Mouse (Mus musculus) heart, embryonic 16.5 days (tissue): ENCODE results near the gene Exoc3l4. TPM values are rescaled to one million over a fixed set of nuclear protein-coding genes. Genes with fewer than 3 reads are reported as not detected.

Source experiments
- ATAC-seq: fragments of 200-750 bp; cut with Nextera tagmentation; replicated peaks from 2 replicates; pipeline ENCODE4 v1.8.0; 2017; ENCODE audit warnings: moderate number of reproducible peaks; ENCODE audit not compliant: insufficient read depth, low FRiP score; ENCODE audit errors: extremely low read depth
- H3K27ac ChIP-seq: fragments of 300-500 bp; sonication (generic); 2 replicates; pipeline ENCODE4 v1.5.1; 2014; ENCODE audit warnings: mild to moderate bottlenecking, low read length, control low read depth, moderate library complexity
- H3K27me3 ChIP-seq: fragments of 300-500 bp; sonication (generic); 2 replicates; pipeline ENCODE4 v1.6.1; 2014; ENCODE audit warnings: low read length, mixed read lengths; ENCODE audit not compliant: control insufficient read depth, insufficient read depth
- H3K36me3 ChIP-seq: fragments of 300-500 bp; sonication (generic); 2 replicates; pipeline ENCODE4 v1.6.1; 2014; ENCODE audit not compliant: control insufficient read depth, insufficient read depth
- H3K4me1 ChIP-seq: fragments of 300-500 bp; sonication (generic); 2 replicates; pipeline ENCODE4 v1.6.1; 2014; ENCODE audit warnings: low read length, mixed read lengths; ENCODE audit not compliant: control insufficient read depth, insufficient read depth
- H3K4me2 ChIP-seq: fragments of 300-500 bp; sonication (generic); 2 replicates; pipeline ENCODE4 v1.6.1; 2014; ENCODE audit warnings: low read depth, mild to moderate bottlenecking, control low read depth, low read length
- H3K4me3 ChIP-seq: fragments of 300-500 bp; sonication (generic); 2 replicates; pipeline ENCODE4 v1.5.1; 2014; ENCODE audit warnings: mild to moderate bottlenecking, control low read depth, low read length
- H3K9ac ChIP-seq: fragments of 300-500 bp; sonication (generic); 2 replicates; pipeline ENCODE4 v1.6.1; 2014; ENCODE audit warnings: low read length, control low read depth
- H3K9me3 ChIP-seq: fragments of 300-500 bp; sonication (generic); replicated peaks from 2 replicates; pipeline ENCODE4 v1.6.1; 2016; ENCODE audit warnings: low read length; ENCODE audit not compliant: control insufficient read depth
- WGBS: fragments of 180-500 bp; shearing (Covaris S2); extraction: QIAGEN DNeasy Blood & Tissue Kit; methylation state at CpG from one replicate; pipeline ENCODE4 v1.1.7; 2014; 5-methylcytosine and 5-hydroxymethylcytosine counted together
- polyA plus RNA-seq: library from polyadenylated mRNA; unstranded; fragments of >200 nt; fragmentation: Nextera tagmentation; extraction: Ambion mirVana; gene quantifications from 2 replicates; pipeline ENCODE4 v1.2.1, GENCODE M21; 2015

The Exoc3l4 gene
- polyA plus RNA-seq, 1 experiment from 2014 or later, result 14.9 TPM

- Histone ChIP-seq H3K4me1 (no peaks in the 10 kb centered on the region), H3K27ac (no peak overlapping the region), H3K4me3 (no peak overlapping the region), H3K4me2 (no peak overlapping the region), H3K27me3 (0 out of 2 replicates have a peak, but pooled peaks cover 4% of the 10 kb centered on the region), H3K9ac (no peak overlapping the region), H3K9me3 (no peaks in the 10 kb centered on the region), H3K36me3 (no peaks in the 10 kb centered on the region)
- 0 out of 2 replicates have a peak, but pooled peaks have one; percentile 32 for ATAC-seq
- WGBS, result 9% methylated on average over 8 of the region's 8 CpGs
Measured at GRCm38 (mm10) chr12:111469507-111469906, 52.7 kb downstream of the Exoc3l4 start.

GRCm38 (mm10) chr12:111471119-111471518 lies 54.3 kb downstream of the Exoc3l4 start:
- Histone ChIP-seq H3K27ac (no peak overlapping the region; the same call in 1 of the 2 replicates), H3K4me3 (no peak overlapping the region), H3K36me3 (no peaks in the 10 kb centered on the region), H3K9me3 (no peaks in the 10 kb centered on the region), H3K4me2 (no peak overlapping the region), H3K4me1 (peaks cover 4% of the 10 kb centered on the region), H3K9ac (no peak overlapping the region), H3K27me3 (0 out of 2 replicates have a peak, but pooled peaks cover 4% of the 10 kb centered on the region)
- ATAC-seq, result no peak
- 56% methylated on average over 1 of the region's 1 CpGs for WGBS

- H3K27me3 ChIP-seq, result 0 out of 2 replicates have a peak, but pooled peaks cover 4% of the 10 kb centered on the region
- ATAC-seq, result no peak
- no peaks in the 10 kb centered on the region for H3K9me3 ChIP-seq
- WGBS, result 61% methylated on average over 3 of the region's 3 CpGs
- H3K27ac ChIP-seq, result peak overlapping the region; percentile 25; the same call in 1 of the 2 replicates
- H3K36me3 ChIP-seq, result no peaks in the 10 kb centered on the region
- H3K9ac ChIP-seq, result no peak overlapping the region
- no peak overlapping the region for H3K4me3 ChIP-seq
- no peak overlapping the region for H3K4me2 ChIP-seq
- peaks cover 4% of the 10 kb centered on the region for H3K4me1 ChIP-seq
Measured at GRCm38 (mm10) chr12:111471721-111472120, 54.9 kb downstream of the Exoc3l4 start.

- WGBS, result 77% methylated on average over 5 of the region's 5 CpGs
Measured at GRCm38 (mm10) chr12:111472886-111473285, 56.1 kb downstream of the Exoc3l4 start.

GRCm38 (mm10) chr12:111474384-111474783 lies 57.6 kb downstream of the Exoc3l4 start:
- 89% methylated on average over 3 of the region's 3 CpGs for WGBS
- ATAC-seq, result peak; percentile 6; the same call in 1 of the 2 replicates
- peaks cover 4% of the 10 kb centered on the region for H3K4me1 ChIP-seq

More at GRCm38 (mm10) chr12:111472886-111473285, 56.1 kb downstream of the Exoc3l4 start:
- Histone ChIP-seq H3K4me3 (no peak overlapping the region), H3K4me1 (peaks cover 4% of the 10 kb centered on the region), H3K9ac (no peak overlapping the region), H3K27me3 (0 out of 2 replicates have a peak, but pooled peaks cover 4% of the 10 kb centered on the region), H3K27ac (peak overlapping the region; percentile 0; the same call in 1 of the 2 replicates), H3K9me3 (no peaks in the 10 kb centered on the region), H3K4me2 (no peak overlapping the region), H3K36me3 (no peaks in the 10 kb centered on the region)
- no peak for ATAC-seq

GRCm38 (mm10) chr12:111474893-111475643 lies 58.3 kb downstream of the Exoc3l4 start:
- peak; percentile 76 for ATAC-seq
- Histone ChIP-seq H3K27ac (peak overlapping the region; percentile 63), H3K36me3 (no peaks in the 10 kb centered on the region)

More at GRCm38 (mm10) chr12:111474384-111474783, 57.6 kb downstream of the Exoc3l4 start:
- no peak overlapping the region for H3K9ac ChIP-seq
- H3K36me3 ChIP-seq, result no peaks in the 10 kb centered on the region
- H3K4me2 ChIP-seq, result no peak overlapping the region
- H3K4me3 ChIP-seq, result no peak overlapping the region
- H3K27me3 ChIP-seq, result no peaks in the 10 kb centered on the region
- H3K27ac ChIP-seq, result peak overlapping the region; percentile 4; the same call in 1 of the 2 replicates
- no peaks in the 10 kb centered on the region for H3K9me3 ChIP-seq

GRCm38 (mm10) chr12:111478924-111479323 lies 62.1 kb downstream of the Exoc3l4 start:
- H3K9ac ChIP-seq, result no peak overlapping the region
- no peak overlapping the region for H3K4me3 ChIP-seq
- H3K9me3 ChIP-seq, result no peaks in the 10 kb centered on the region
- no peaks in the 10 kb centered on the region for H3K36me3 ChIP-seq
- ATAC-seq, result no peak
- H3K27me3 ChIP-seq, result peaks cover 3% of the 10 kb centered on the region
- 47% methylated on average over 5 of the region's 5 CpGs for WGBS
- no peak overlapping the region for H3K4me2 ChIP-seq
- H3K4me1 ChIP-seq, result peaks cover 4% of the 10 kb centered on the region
- no peak overlapping the region for H3K27ac ChIP-seq

More at GRCm38 (mm10) chr12:111474893-111475643, 58.3 kb downstream of the Exoc3l4 start:
- Histone ChIP-seq H3K27me3 (no peaks in the 10 kb centered on the region), H3K9me3 (no peaks in the 10 kb centered on the region), H3K4me2 (no peak overlapping the region), H3K9ac (no peak overlapping the region), H3K4me3 (no peak overlapping the region), H3K4me1 (peaks cover 4% of the 10 kb centered on the region)
- 43% methylated on average over 8 of the region's 8 CpGs for WGBS

- peaks cover 5% of the 10 kb centered on the region for H3K4me1 ChIP-seq
- no peaks in the 10 kb centered on the region for H3K9me3 ChIP-seq
- no peaks in the 10 kb centered on the region for H3K36me3 ChIP-seq
- 60% methylated on average over 2 of the region's 2 CpGs for WGBS
- ATAC-seq, result no peak
- no peak overlapping the region for H3K4me3 ChIP-seq
- H3K9ac ChIP-seq, result no peak overlapping the region
- no peak overlapping the region for H3K27ac ChIP-seq
- H3K4me2 ChIP-seq, result no peak overlapping the region
- peaks cover 13% of the 10 kb centered on the region for H3K27me3 ChIP-seq
Measured at GRCm38 (mm10) chr12:111479917-111480316, 63.1 kb downstream of the Exoc3l4 start.
